Mouse (Mus musculus) intestine, embryonic 16.5 days (tissue): ENCODE results near the gene Ap3d1. TPM values are rescaled to one million over a fixed set of nuclear protein-coding genes. Genes with fewer than 3 reads are reported as not detected.

Source experiments
- ATAC-seq: fragments of 200-750 bp; cut with Nextera tagmentation; 2 replicates; pipeline ENCODE4 v1.8.0; 2017; ENCODE audit warnings: moderate TSS enrichment, moderate library complexity
- H3K27ac ChIP-seq: fragments of 300-500 bp; sonication (generic); 2 replicates; pipeline ENCODE4 v1.5.1; 2014; ENCODE audit warnings: mild to moderate bottlenecking, low read length
- H3K27me3 ChIP-seq: fragments of 300-500 bp; sonication (generic); replicated peaks from 2 replicates; pipeline ENCODE4 v1.6.1; 2014; ENCODE audit warnings: low read length, control low read depth, mixed read lengths; ENCODE audit not compliant: control insufficient read depth, insufficient read depth
- H3K36me3 ChIP-seq: fragments of 300-500 bp; sonication (generic); 2 replicates; pipeline ENCODE4 v1.6.1; 2014; ENCODE audit warnings: low read length, control low read depth; ENCODE audit not compliant: control insufficient read depth, insufficient read depth
- H3K4me1 ChIP-seq: fragments of 300-500 bp; sonication (generic); 2 replicates; pipeline ENCODE4 v1.6.1; 2014; ENCODE audit warnings: low read length, control low read depth, mixed read lengths; ENCODE audit not compliant: control insufficient read depth, insufficient read depth
- H3K4me2 ChIP-seq: fragments of 300-500 bp; sonication (generic); 2 replicates; pipeline ENCODE4 v1.6.1; 2014; ENCODE audit warnings: low read depth, low read length, control low read depth
- H3K4me3 ChIP-seq: fragments of 300-500 bp; sonication (generic); 2 replicates; pipeline ENCODE4 v1.5.1; 2014; ENCODE audit warnings: mild to moderate bottlenecking, low read length
- H3K9ac ChIP-seq: fragments of 300-500 bp; sonication (generic); 2 replicates; pipeline ENCODE4 v1.6.1; 2014; ENCODE audit warnings: low read depth, low read length
- H3K9me3 ChIP-seq: fragments of 300-500 bp; sonication (generic); 2 replicates; pipeline ENCODE4 v1.6.1; 2016; ENCODE audit warnings: low read length, control low read depth; ENCODE audit not compliant: control insufficient read depth
- WGBS: fragments of 180-500 bp; shearing (Covaris S2); extraction: QIAGEN DNeasy Blood & Tissue Kit; methylation state at CpG from one replicate; pipeline ENCODE4 v1.1.7; 2014; 5-methylcytosine and 5-hydroxymethylcytosine counted together
- polyA plus RNA-seq: library from polyadenylated mRNA; unstranded; fragments of >200 nt; fragmentation: Nextera tagmentation; extraction: Ambion mirVana; gene quantifications from 2 replicates; pipeline ENCODE4 v1.2.1, GENCODE M21; 2015

Gene Ap3d1
- polyA plus RNA-seq, 1 experiment from 2014 or later: 57.9 TPM

GRCm38 (mm10) chr10:80675405-80676197 lies 66.5 kb downstream of the Ap3d1 start:
- H3K9ac ChIP-seq: peak overlapping the region; percentile 97
- 0% methylated on average over 41 of the region's 54 CpGs for WGBS
- peak overlapping the region; percentile 64 for H3K4me2 ChIP-seq
- peaks cover 10% of the 10 kb centered on the region for H3K36me3 ChIP-seq
- peaks cover 55% of the 10 kb centered on the region for H3K4me1 ChIP-seq
- peak; percentile 4; the same call in 1 of the 2 replicates for ATAC-seq
- peak overlapping the region; percentile 96 for H3K4me3 ChIP-seq
- H3K27me3 ChIP-seq: no peaks in the 10 kb centered on the region
- peak overlapping the region; percentile 75 for H3K27ac ChIP-seq
- H3K9me3 ChIP-seq: no peaks in the 10 kb centered on the region

GRCm38 (mm10) chr10:80674851-80675404 lies 67.1 kb downstream of the Ap3d1 start:
- Histone ChIP-seq H3K4me3 (peak overlapping the region; percentile 96), H3K4me2 (peak overlapping the region; percentile 64), H3K9ac (peak overlapping the region; percentile 97), H3K27ac (peak overlapping the region; percentile 75), H3K9me3 (no peaks in the 10 kb centered on the region), H3K4me1 (peaks cover 55% of the 10 kb centered on the region), H3K36me3 (peaks cover 17% of the 10 kb centered on the region), H3K27me3 (no peaks in the 10 kb centered on the region)
- 10% methylated on average over 6 of the region's 6 CpGs for WGBS
- ATAC-seq: no peak

- H3K9me3 ChIP-seq: no peaks in the 10 kb centered on the region
- peaks cover 54% of the 10 kb centered on the region for H3K4me1 ChIP-seq
- H3K27me3 ChIP-seq: no peaks in the 10 kb centered on the region
- peak overlapping the region; percentile 97 for H3K9ac ChIP-seq
- peak overlapping the region; percentile 96 for H3K4me3 ChIP-seq
- peaks cover 22% of the 10 kb centered on the region for H3K36me3 ChIP-seq
- peak overlapping the region; percentile 75 for H3K27ac ChIP-seq
- WGBS: 50% methylated on average over 5 of the region's 5 CpGs
- H3K4me2 ChIP-seq: peak overlapping the region; percentile 64
- ATAC-seq: no peak
Measured at GRCm38 (mm10) chr10:80674161-80674711, 67.8 kb downstream of the Ap3d1 start.

- H3K4me3 ChIP-seq: peak overlapping the region; percentile 96
- H3K9me3 ChIP-seq: no peaks in the 10 kb centered on the region
- H3K27ac ChIP-seq: peak overlapping the region; percentile 75
- no peak for ATAC-seq
- H3K36me3 ChIP-seq: peaks cover 27% of the 10 kb centered on the region
- H3K9ac ChIP-seq: peak overlapping the region; percentile 97
- H3K4me1 ChIP-seq: peaks cover 53% of the 10 kb centered on the region
- peak overlapping the region; percentile 64 for H3K4me2 ChIP-seq
- no peaks in the 10 kb centered on the region for H3K27me3 ChIP-seq
- 57% methylated on average over 3 of the region's 3 CpGs for WGBS
Measured at GRCm38 (mm10) chr10:80673690-80674089, 68.4 kb downstream of the Ap3d1 start.

GRCm38 (mm10) chr10:80671936-80672690 lies 70.0 kb downstream of the Ap3d1 start:
- H3K36me3 ChIP-seq: peaks cover 42% of the 10 kb centered on the region
- H3K9ac ChIP-seq: no peak overlapping the region
- H3K4me2 ChIP-seq: no peak overlapping the region
- no peak for ATAC-seq
- no peak overlapping the region for H3K27ac ChIP-seq
- peaks cover 37% of the 10 kb centered on the region for H3K4me1 ChIP-seq
- 84% methylated on average over 11 of the region's 11 CpGs for whole genome bisulfite sequencing
- no peaks in the 10 kb centered on the region for H3K9me3 ChIP-seq
- no peak overlapping the region for H3K4me3 ChIP-seq
- H3K27me3 ChIP-seq: no peaks in the 10 kb centered on the region

- H3K36me3 ChIP-seq: peaks cover 46% of the 10 kb centered on the region
- no peak overlapping the region for H3K4me3 ChIP-seq
- H3K9me3 ChIP-seq: no peaks in the 10 kb centered on the region
- no peak overlapping the region for H3K9ac ChIP-seq
- no peak overlapping the region for H3K27ac ChIP-seq
- peaks cover 35% of the 10 kb centered on the region for H3K4me1 ChIP-seq
- no peak for ATAC-seq
- no peak overlapping the region for H3K4me2 ChIP-seq
- 90% methylated on average over 4 of the region's 4 CpGs for WGBS
- no peaks in the 10 kb centered on the region for H3K27me3 ChIP-seq
Measured at GRCm38 (mm10) chr10:80671251-80671650, 70.8 kb downstream of the Ap3d1 start.

- Histone ChIP-seq H3K4me3 (no peak overlapping the region), H3K27me3 (no peaks in the 10 kb centered on the region), H3K9me3 (no peaks in the 10 kb centered on the region), H3K36me3 (peaks cover 46% of the 10 kb centered on the region), H3K27ac (no peak overlapping the region), H3K4me1 (peaks cover 41% of the 10 kb centered on the region), H3K9ac (peak overlapping the region; percentile 24; the same call in 1 of the 2 replicates), H3K4me2 (no peak overlapping the region)
- WGBS: 89% methylated on average over 2 of the region's 2 CpGs
- ATAC-seq: no peak
Measured at GRCm38 (mm10) chr10:80670531-80670930, 71.5 kb downstream of the Ap3d1 start.

GRCm38 (mm10) chr10:80669737-80670485 lies 72.2 kb downstream of the Ap3d1 start:
- no peak for ATAC-seq
- Histone ChIP-seq H3K9ac (peak overlapping the region; percentile 24; the same call in 1 of the 2 replicates), H3K4me1 (peaks cover 46% of the 10 kb centered on the region)

More at GRCm38 (mm10) chr10:80669737-80670485, 72.2 kb downstream of the Ap3d1 start:
- no peak overlapping the region for H3K4me3 ChIP-seq
- no peaks in the 10 kb centered on the region for H3K9me3 ChIP-seq
- 94% methylated on average over 7 of the region's 7 CpGs for WGBS
- no peak overlapping the region for H3K4me2 ChIP-seq
- H3K27ac ChIP-seq: no peak overlapping the region
- H3K27me3 ChIP-seq: no peaks in the 10 kb centered on the region
- peaks cover 46% of the 10 kb centered on the region for H3K36me3 ChIP-seq
